Mouse (Mus musculus) lung, embryonic 15.5 days (tissue): Measurements from ENCODE around the gene Cebpz. TPM values are rescaled to one million over a fixed set of nuclear protein-coding genes. Genes with fewer than 3 reads are reported as not detected.

Source experiments
- ATAC-seq: fragments of 200-750 bp; cut with Nextera tagmentation; 2 replicates; pipeline ENCODE4 v1.8.0; 2017; ENCODE audit warnings: moderate number of reproducible peaks, borderline replicate concordance; ENCODE audit not compliant: low FRiP score, low TSS enrichment; ENCODE audit errors: extremely low read depth
- H3K27ac ChIP-seq: fragments of 300-500 bp; sonication (generic); 2 replicates; pipeline ENCODE4 v1.5.1; 2015; ENCODE audit warnings: moderate library complexity, mild to moderate bottlenecking, inconsistent platforms
- H3K27me3 ChIP-seq: fragments of 300-500 bp; sonication (generic); 2 replicates; pipeline ENCODE4 v1.6.1; 2015; ENCODE audit warnings: inconsistent platforms
- H3K36me3 ChIP-seq: fragments of 300-500 bp; sonication (generic); 2 replicates; pipeline ENCODE4 v1.6.1; 2015; ENCODE audit warnings: inconsistent platforms
- H3K4me1 ChIP-seq: fragments of 300-500 bp; sonication (generic); 2 replicates; pipeline ENCODE4 v1.6.1; 2015; ENCODE audit warnings: inconsistent platforms
- H3K4me2 ChIP-seq: fragments of 300-500 bp; sonication (generic); 2 replicates; pipeline ENCODE4 v1.6.1; 2015; ENCODE audit warnings: inconsistent platforms, mild to moderate bottlenecking, moderate library complexity
- H3K4me3 ChIP-seq: fragments of 300-500 bp; sonication (generic); 2 replicates; pipeline ENCODE4 v1.5.1; 2015; ENCODE audit warnings: mild to moderate bottlenecking, inconsistent platforms
- H3K9ac ChIP-seq: fragments of 300-500 bp; sonication (generic); 2 replicates; pipeline ENCODE4 v1.6.1; 2015; ENCODE audit warnings: inconsistent platforms
- H3K9me3 ChIP-seq: fragments of 300-500 bp; sonication (generic); 2 replicates; pipeline ENCODE4 v1.6.1; 2016; ENCODE audit warnings: inconsistent platforms
- WGBS: fragments of 180-500 bp; shearing (Covaris S2); methylation state at CpG from one replicate; pipeline ENCODE4 v1.1.7; 2015; 5-methylcytosine and 5-hydroxymethylcytosine counted together
- polyA plus RNA-seq: library from polyadenylated mRNA; unstranded; fragments of >200 nt; fragmentation: Nextera tagmentation; extraction: Ambion mirVana; gene quantifications from 2 replicates; pipeline ENCODE4 v1.2.1, GENCODE M21; 2015

Gene Cebpz
- polyA plus RNA-seq, 1 experiment from 2014 or later = 46.4 TPM

GRCm38 (mm10) chr17:78937229-78937853 lies 475 bp upstream of the Cebpz start:
- Histone ChIP-seq H3K27ac (no peak overlapping the region), H3K9me3 (no peaks in the 10 kb centered on the region), H3K27me3 (no peaks in the 10 kb centered on the region), H3K4me2 (peak overlapping the region; percentile 75), H3K4me3 (peak overlapping the region; percentile 72), H3K4me1 (peaks cover 24% of the 10 kb centered on the region), H3K9ac (peak overlapping the region; percentile 75), H3K36me3 (peaks cover 40% of the 10 kb centered on the region)
- no peak; the same call in 1 of the 2 replicates for ATAC-seq
- WGBS = 5% methylated on average over 26 of the region's 26 CpGs

- H3K4me2 ChIP-seq = peak overlapping the region; percentile 75
- peak overlapping the region; percentile 72 for H3K4me3 ChIP-seq
- H3K9me3 ChIP-seq = no peaks in the 10 kb centered on the region
- peaks cover 43% of the 10 kb centered on the region for H3K36me3 ChIP-seq
- no peak overlapping the region for H3K27ac ChIP-seq
- 81% methylated on average over 2 of the region's 2 CpGs for WGBS
- H3K4me1 ChIP-seq = peaks cover 24% of the 10 kb centered on the region
- peak overlapping the region; percentile 75 for H3K9ac ChIP-seq
- ATAC-seq = no peak
- no peaks in the 10 kb centered on the region for H3K27me3 ChIP-seq
These were observed 1.0 kb downstream of the Cebpz start for GRCm38 (mm10) chr17:78935857-78936256.

GRCm38 (mm10) chr17:78917696-78918095 lies 19.2 kb downstream of the Cebpz start:
- no peaks in the 10 kb centered on the region for H3K27me3 ChIP-seq
- peak overlapping the region; percentile 66 for H3K4me2 ChIP-seq
- peak overlapping the region; percentile 62 for H3K4me3 ChIP-seq
- no peak overlapping the region for H3K27ac ChIP-seq
- H3K4me1 ChIP-seq = peaks cover 17% of the 10 kb centered on the region
- H3K36me3 ChIP-seq = peaks cover 37% of the 10 kb centered on the region
- H3K9ac ChIP-seq = no peak overlapping the region
- no peaks in the 10 kb centered on the region for H3K9me3 ChIP-seq
- whole genome bisulfite sequencing = 41% methylated on average over 6 of the region's 6 CpGs
- no peak for ATAC-seq

- Histone ChIP-seq H3K9ac (peak overlapping the region; percentile 74), H3K36me3 (peaks cover 30% of the 10 kb centered on the region), H3K4me3 (peak overlapping the region; percentile 62), H3K4me1 (peaks cover 17% of the 10 kb centered on the region), H3K27me3 (no peaks in the 10 kb centered on the region), H3K27ac (peak overlapping the region; percentile 89), H3K9me3 (no peaks in the 10 kb centered on the region), H3K4me2 (peak overlapping the region; percentile 66)
- under 1% methylated on average over 11 of the region's 11 CpGs for WGBS
- no peak for ATAC-seq
These were observed 20.0 kb downstream of the Cebpz start for GRCm38 (mm10) chr17:78916899-78917298.

GRCm38 (mm10) chr17:78916369-78916813 lies 20.5 kb downstream of the Cebpz start, which contains the start of gene Cebpzos:
Gene Cebpzos, plus strand, starts transcription at chr17:78916500.
- under 1% methylated on average over 37 of the region's 37 CpGs for WGBS

GRCm38 (mm10) chr17:78915772-78916171 lies 21.1 kb downstream of the Cebpz start:
- Histone ChIP-seq H3K27me3 (no peaks in the 10 kb centered on the region), H3K9ac (peak overlapping the region; percentile 74), H3K4me2 (peak overlapping the region; percentile 66), H3K36me3 (peaks cover 20% of the 10 kb centered on the region), H3K4me3 (peak overlapping the region; percentile 62), H3K4me1 (peaks cover 17% of the 10 kb centered on the region), H3K9me3 (no peaks in the 10 kb centered on the region), H3K27ac (peak overlapping the region; percentile 89)
- peak; percentile 27 for ATAC-seq
- 46% methylated on average over 6 of the region's 6 CpGs for WGBS

More at GRCm38 (mm10) chr17:78916369-78916813, 20.5 kb downstream of the Cebpz start, which contains the start of gene Cebpzos:
- Histone ChIP-seq H3K27ac (peak within 1 kb of the TSS; percentile 89), H3K9me3 (no peaks in the 10 kb centered on the region), H3K9ac (peak within 1 kb of the TSS; percentile 74), H3K36me3 (peaks cover 25% of the 10 kb centered on the region), H3K4me3 (peak within 1 kb of the TSS; percentile 62), H3K4me2 (peak within 1 kb of the TSS; percentile 66), H3K27me3 (no peaks in the 10 kb centered on the region), H3K4me1 (peaks cover 17% of the 10 kb centered on the region)
- ATAC-seq = peak; percentile 95

GRCm38 (mm10) chr17:78913921-78914320 lies 22.9 kb downstream of the Cebpz start:
- peaks cover 6% of the 10 kb centered on the region for H3K36me3 ChIP-seq
- ATAC-seq = no peak
- H3K9ac ChIP-seq = no peak overlapping the region
- H3K9me3 ChIP-seq = no peaks in the 10 kb centered on the region
- H3K4me1 ChIP-seq = peaks cover 17% of the 10 kb centered on the region
- no peak overlapping the region for H3K27ac ChIP-seq
- WGBS = 55% methylated on average over 3 of the region's 3 CpGs
- no peaks in the 10 kb centered on the region for H3K27me3 ChIP-seq
- no peak overlapping the region for H3K4me2 ChIP-seq
- H3K4me3 ChIP-seq = no peak overlapping the region

GRCm38 (mm10) chr17:78912861-78913281 lies 24.0 kb downstream of the Cebpz start:
- no peaks in the 10 kb centered on the region for H3K9me3 ChIP-seq
- H3K36me3 ChIP-seq = no peaks in the 10 kb centered on the region
- H3K27ac ChIP-seq = peak overlapping the region; percentile 36; the same call in 1 of the 2 replicates
- H3K27me3 ChIP-seq = no peaks in the 10 kb centered on the region
- peak overlapping the region; percentile 43 for H3K4me3 ChIP-seq
- peak overlapping the region; percentile 27; the same call in 1 of the 2 replicates for H3K9ac ChIP-seq
- ATAC-seq = peak; percentile 47; the same call in 1 of the 2 replicates
- peaks cover 15% of the 10 kb centered on the region for H3K4me1 ChIP-seq
- peak overlapping the region; percentile 57 for H3K4me2 ChIP-seq
- WGBS = 27% methylated on average over 6 of the region's 6 CpGs

GRCm38 (mm10) chr17:78909374-78909773 lies 27.5 kb downstream of the Cebpz start:
- Histone ChIP-seq H3K36me3 (no peaks in the 10 kb centered on the region), H3K27me3 (no peaks in the 10 kb centered on the region), H3K4me3 (no peak overlapping the region), H3K4me2 (no peak overlapping the region), H3K4me1 (no peaks in the 10 kb centered on the region), H3K27ac (no peak overlapping the region), H3K9me3 (no peaks in the 10 kb centered on the region), H3K9ac (no peak overlapping the region)
- ATAC-seq = no peak
- WGBS = 86% methylated on average over 2 of the region's 2 CpGs

GRCm38 (mm10) chr17:78906892-78907291 lies 30.0 kb downstream of the Cebpz start, which contains the start of gene Sult6b1:
Gene Sult6b1, minus strand, starts transcription at chr17:78906992.
- WGBS = 76% methylated on average over 5 of the region's 5 CpGs
- no peaks in the 10 kb centered on the region for H3K36me3 ChIP-seq
- no peak within 1 kb of the TSS for H3K9ac ChIP-seq
- H3K4me2 ChIP-seq = no peak within 1 kb of the TSS
- no peak for ATAC-seq
- no peak within 1 kb of the TSS for H3K27ac ChIP-seq
- no peaks in the 10 kb centered on the region for H3K4me1 ChIP-seq
- no peak within 1 kb of the TSS for H3K4me3 ChIP-seq
- no peaks in the 10 kb centered on the region for H3K27me3 ChIP-seq
- no peaks in the 10 kb centered on the region for H3K9me3 ChIP-seq

- Histone ChIP-seq H3K4me3 (no peak overlapping the region), H3K9ac (no peak overlapping the region), H3K9me3 (no peaks in the 10 kb centered on the region), H3K4me2 (no peak overlapping the region), H3K36me3 (no peaks in the 10 kb centered on the region), H3K4me1 (no peaks in the 10 kb centered on the region), H3K27me3 (no peaks in the 10 kb centered on the region), H3K27ac (no peak overlapping the region)
- 39% methylated on average over 2 of the region's 2 CpGs for WGBS
- no peak for ATAC-seq
These were observed 33.7 kb downstream of the Cebpz start for GRCm38 (mm10) chr17:78903158-78903557.

- no peak overlapping the region for H3K27ac ChIP-seq
- H3K4me3 ChIP-seq = peak overlapping the region; percentile 29
- peak overlapping the region; percentile 41; the same call in 1 of the 2 replicates for H3K9ac ChIP-seq
- no peaks in the 10 kb centered on the region for H3K27me3 ChIP-seq
- H3K4me2 ChIP-seq = peak overlapping the region; percentile 57
- no peaks in the 10 kb centered on the region for H3K9me3 ChIP-seq
- H3K4me1 ChIP-seq = no peaks in the 10 kb centered on the region
- 0 out of 2 replicates have a peak, but pooled peaks have one; percentile 42 for ATAC-seq
- WGBS = 12% methylated on average over 8 of the region's 8 CpGs
- H3K36me3 ChIP-seq = no peaks in the 10 kb centered on the region
These were observed 41.5 kb downstream of the Cebpz start for GRCm38 (mm10) chr17:78895394-78895793.
